Mouse (Mus musculus) lung, adult 2 months (tissue): ENCODE measurements around the gene Gm20503. TPM values are rescaled to one million over a fixed set of nuclear protein-coding genes. Genes with fewer than 3 reads are reported as not detected.

Source experiments
- DNase-seq: peaks from one replicate; pipeline ENCODE4 v3.0.0; 2022
- H3K4me1 ChIP-seq: fragments of 200-500 bp; 2 replicates; pipeline ENCODE4 v1.6.1; 2011; ENCODE audit warnings: low read length; ENCODE audit not compliant: control insufficient read depth, insufficient read depth
- H3K4me3 ChIP-seq: fragments of 200-500 bp; replicated peaks from 2 replicates; pipeline ENCODE3; 2011; ENCODE audit warnings: low read depth, mild to moderate bottlenecking, control low read depth, low read length; ENCODE audit errors: extremely low read depth
- CTCF ChIP-seq: fragments of 200-500 bp; IDR thresholded peaks from 2 replicates; pipeline ENCODE4 v1.5.1; 2011; ENCODE audit warnings: mild to moderate bottlenecking, low read length, control low read depth; ENCODE audit not compliant: insufficient read depth
- POLR2A ChIP-seq: fragments of 200-500 bp; IDR thresholded peaks from 2 replicates; pipeline ENCODE4 v1.6.1; 2011; ENCODE audit warnings: low read depth, mild to moderate bottlenecking, control low read depth, low read length, borderline replicate concordance; ENCODE audit errors: extremely low read depth
- WGBS: fragments of 180-500 bp; shearing (Covaris S2); methylation state at CpG from one replicate; pipeline ENCODE4 v1.1.7; 2018; 5-methylcytosine and 5-hydroxymethylcytosine counted together
- polyA plus RNA-seq: library from polyadenylated mRNA; depleted of rRNA; stranded (reverse); fragments of >200 nt; gene quantifications from 2 replicates; pipeline ENCODE4 v1.2.3, GENCODE M21; 2012

The Gm20503 gene
- polyA plus RNA-seq, 1 experiment, result not detected

DNA sequence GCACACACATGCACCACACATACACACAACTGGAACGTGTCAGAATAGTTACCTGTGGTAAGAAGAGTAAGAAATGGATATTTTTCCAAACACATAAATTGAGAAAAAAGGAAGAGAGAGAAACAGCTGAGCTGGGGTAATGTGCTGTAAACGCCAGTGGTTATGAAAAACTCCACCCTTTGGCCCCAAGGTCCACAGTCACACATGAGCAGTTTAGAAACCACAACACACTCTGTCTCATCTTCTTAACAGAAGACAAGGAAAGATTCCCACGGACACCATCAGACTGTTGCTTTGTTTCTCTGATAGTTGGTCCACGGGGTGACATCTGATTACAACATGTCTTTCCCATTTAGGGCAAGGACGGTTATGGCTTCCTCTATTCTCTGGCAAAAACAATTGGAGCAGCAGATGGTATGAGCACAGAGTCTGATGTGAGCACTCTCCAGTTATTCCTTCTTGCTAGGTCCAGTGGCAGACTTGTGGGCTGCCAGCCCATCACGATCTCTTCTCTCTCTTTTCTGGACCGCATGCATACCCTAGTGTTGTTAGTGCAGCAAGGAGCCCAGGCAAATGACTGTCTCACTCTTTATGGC is 13.6 kb upstream of the Gm20503 start:
- no peaks in the 10 kb centered on the region for H3K4me1 ChIP-seq
- DNase-seq, result no peak
- H3K4me3 ChIP-seq, result no peak overlapping the region
- WGBS, result 71% methylated on average over 7 of the region's 7 CpGs
- no peak for TF ChIP-seq POLR2A
- TF ChIP-seq CTCF, result no peak

DNA sequence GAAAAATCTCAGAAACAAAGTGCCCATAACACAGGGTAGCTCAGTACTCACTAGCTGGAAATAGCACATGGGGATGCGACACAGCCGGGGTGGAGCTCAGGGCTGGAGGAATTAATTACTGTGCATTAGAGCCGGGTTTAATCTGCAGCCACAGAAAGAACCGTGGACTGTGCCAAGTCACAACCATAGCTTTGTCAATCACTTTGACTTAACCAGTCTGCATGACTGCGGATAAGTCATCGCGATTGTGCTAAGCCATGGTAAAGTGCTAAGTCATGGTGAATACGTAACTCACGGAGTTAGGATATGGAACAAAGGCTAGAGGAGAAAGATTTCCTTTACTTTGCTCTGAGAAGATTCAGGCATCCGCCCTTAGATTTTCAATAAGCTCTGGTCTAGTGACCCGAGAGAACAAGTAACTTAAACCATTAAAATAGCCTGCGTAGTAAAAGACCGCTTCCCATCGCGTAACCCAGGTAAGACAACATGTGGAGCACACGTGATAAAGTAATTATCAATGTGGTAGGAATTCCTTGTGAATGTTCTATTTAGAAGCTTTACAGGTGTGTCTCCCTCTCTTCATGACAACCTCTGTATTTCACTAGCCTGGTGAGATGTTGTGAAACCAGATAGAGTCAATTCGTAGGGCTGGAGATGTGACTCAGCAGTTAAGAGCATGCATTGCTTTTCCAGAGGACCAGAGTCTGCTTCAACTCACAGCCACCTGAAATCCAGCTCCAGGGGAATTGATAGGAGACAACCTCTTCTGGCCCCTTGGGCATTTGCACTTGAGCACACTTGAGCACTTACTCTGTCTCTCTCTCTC is 12.2 kb upstream of the Gm20503 start:
- 87% methylated on average over 17 of the region's 17 CpGs for WGBS
- Histone ChIP-seq H3K4me3 (no peak overlapping the region), H3K4me1 (no peaks in the 10 kb centered on the region)
- DNase-seq, result no peak
- TF ChIP-seq CTCF (no peak), POLR2A (no peak)

DNA sequence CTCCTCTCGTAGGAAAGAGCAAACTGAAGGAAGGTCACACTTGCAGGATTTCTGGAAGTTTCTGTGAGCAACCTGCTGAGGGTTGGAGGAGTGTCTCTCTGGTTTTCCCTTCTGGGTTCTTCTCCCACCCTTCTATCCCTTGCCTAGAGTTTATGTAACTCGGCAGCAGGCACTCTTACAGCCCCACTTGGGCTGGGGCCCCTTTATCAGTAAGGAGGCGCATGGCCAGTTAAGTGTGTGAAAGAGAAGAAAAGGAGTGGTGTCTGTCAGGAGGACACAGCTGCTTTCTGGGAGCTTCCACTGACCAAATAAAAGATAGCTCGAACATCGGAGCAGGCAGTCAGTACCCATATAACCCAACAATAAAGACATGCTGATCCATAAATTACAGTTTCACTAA is 10.8 kb upstream of the Gm20503 start:
- no peak for DNase-seq
- 65% methylated on average over 5 of the region's 5 CpGs for WGBS
- Histone ChIP-seq H3K4me1 (no peaks in the 10 kb centered on the region), H3K4me3 (no peak overlapping the region)
- TF ChIP-seq CTCF, result no peak
- TF ChIP-seq POLR2A, result no peak

DNA sequence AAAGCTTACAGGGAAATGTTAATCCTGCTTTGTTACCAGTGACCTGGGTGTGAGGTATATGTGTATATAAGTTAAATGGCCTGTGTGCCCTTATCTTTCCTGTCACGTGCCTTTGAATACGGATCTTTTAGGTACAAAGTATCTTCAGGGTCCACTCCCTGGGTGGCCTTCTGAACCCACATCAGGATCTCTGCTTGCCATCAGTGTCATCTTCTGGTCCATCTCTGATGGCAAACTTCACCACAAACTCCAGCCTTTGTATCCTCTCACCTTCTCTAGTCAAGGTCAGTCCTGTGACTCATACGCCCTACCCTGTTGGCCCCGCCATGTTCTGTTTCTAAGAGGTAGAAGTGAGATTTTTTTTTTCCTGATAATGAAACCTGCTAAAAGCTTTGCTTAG is 8.2 kb upstream of the Gm20503 start, which contains the start of gene Dnajc25:
TSS of gene Dnajc25 (plus strand) at position 301 of the 400 bp plus-strand sequence.
- no peak within 1 kb of the TSS for H3K4me3 ChIP-seq
- 68% methylated on average over 4 of the region's 4 CpGs for WGBS
- H3K4me1 ChIP-seq, result no peaks in the 10 kb centered on the region
- DNase-seq, result no peak
- TF ChIP-seq CTCF (no peak), POLR2A (no peak)

DNA sequence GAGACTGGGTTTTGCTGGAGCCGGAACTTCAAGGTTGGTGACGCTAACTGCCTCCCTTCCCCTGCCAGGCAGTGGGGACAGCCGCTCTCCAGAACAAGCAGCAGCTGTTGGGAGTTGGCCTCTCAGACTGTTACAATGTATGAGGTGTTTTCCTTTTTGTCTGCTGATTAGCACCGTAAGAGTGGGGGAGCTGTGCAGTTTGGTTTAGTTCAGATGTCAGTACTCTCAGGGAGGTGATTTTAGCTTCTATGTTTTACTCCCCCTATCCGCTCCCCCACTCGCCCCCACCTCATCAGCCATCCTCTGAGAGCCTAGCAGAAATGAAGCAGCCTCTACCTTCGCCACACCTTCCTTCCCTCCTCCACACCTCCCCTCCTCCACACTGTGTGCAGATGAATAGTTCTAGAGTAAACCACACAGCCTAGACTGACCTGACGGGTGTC is 7.7 kb upstream of the Gm20503 start:
- Histone ChIP-seq H3K4me1 (no peaks in the 10 kb centered on the region), H3K4me3 (no peak overlapping the region)
- no peak for DNase-seq
- WGBS, result 61% methylated on average over 8 of the region's 8 CpGs
- TF ChIP-seq POLR2A, result no peak
- TF ChIP-seq CTCF, result no peak

DNA sequence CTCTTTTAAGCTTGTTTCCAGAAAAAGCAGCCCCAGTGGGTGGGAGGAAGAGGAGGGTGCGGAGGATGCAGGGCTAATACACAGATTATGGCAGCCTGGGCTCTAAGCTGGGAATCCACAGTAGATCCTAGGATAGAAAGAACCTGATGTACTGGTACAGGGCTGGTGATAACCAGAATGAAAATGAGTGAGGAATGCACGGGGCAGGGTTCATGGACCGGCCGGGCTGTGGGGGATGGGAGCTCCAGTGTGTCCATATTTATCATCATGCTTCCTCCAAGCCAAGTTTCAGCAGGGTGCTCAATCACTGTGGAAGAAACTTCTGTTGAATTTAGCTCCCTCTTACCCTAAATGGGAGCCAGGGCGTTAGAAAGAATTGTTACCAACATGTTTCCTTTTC is 5.9 kb upstream of the Gm20503 start:
- TF ChIP-seq CTCF (no peak), POLR2A (no peak)
- Histone ChIP-seq H3K4me1 (no peaks in the 10 kb centered on the region), H3K4me3 (no peak overlapping the region)
- DNase-seq, result no peak
- WGBS, result 40% methylated on average over 5 of the region's 5 CpGs

DNA sequence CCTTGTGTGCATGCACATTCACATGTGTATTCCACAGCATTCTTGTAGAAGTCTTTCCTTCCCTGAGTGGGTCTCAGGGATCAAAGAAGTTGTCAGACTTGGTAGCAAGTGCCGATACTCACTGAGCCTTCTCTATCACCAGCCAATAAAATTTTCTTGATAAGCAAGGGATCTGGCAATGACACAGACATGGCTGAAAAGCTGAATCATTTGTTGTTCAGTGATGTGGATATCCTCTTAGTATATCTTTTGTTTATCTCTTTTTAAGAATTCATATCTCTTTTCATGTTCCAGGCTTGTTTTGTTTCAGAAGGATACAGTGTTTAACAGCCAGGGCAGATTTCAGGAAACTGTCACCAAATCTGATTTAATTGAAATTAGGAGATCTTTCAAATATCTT is 4.3 kb upstream of the Gm20503 start:
- DNase-seq, result no peak
- Histone ChIP-seq H3K4me1 (no peaks in the 10 kb centered on the region), H3K4me3 (no peak overlapping the region)
- WGBS, result 94% methylated on average over 1 of the region's 1 CpGs
- TF ChIP-seq POLR2A (no peak), CTCF (no peak)

DNA sequence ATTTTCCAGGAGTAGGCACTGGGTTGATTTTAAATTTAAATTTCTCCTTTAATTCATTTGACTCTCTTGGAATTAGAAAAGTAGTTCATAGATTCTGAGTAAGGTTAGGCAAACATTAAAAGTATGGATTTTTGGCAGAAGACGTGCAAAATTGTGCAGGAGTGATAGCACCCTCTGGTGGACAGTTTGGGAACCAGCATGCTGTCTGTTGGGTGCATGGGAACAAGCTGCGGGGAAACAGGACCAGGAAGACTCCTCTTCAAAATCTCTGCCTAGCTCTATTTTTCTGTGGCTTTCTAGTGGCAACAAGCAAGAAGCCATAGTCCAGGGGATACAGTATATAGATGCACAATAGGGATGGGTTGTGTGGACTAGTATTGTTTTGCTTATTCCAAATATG is 3.3 kb upstream of the Gm20503 start:
- WGBS, result 2% methylated on average over 2 of the region's 2 CpGs
- Histone ChIP-seq H3K4me1 (peaks cover 4% of the 10 kb centered on the region; the same call in 1 of the 2 replicates), H3K4me3 (no peak overlapping the region)
- TF ChIP-seq POLR2A (no peak), CTCF (peak; percentile 89)
- peak; percentile 60 for DNase-seq

DNA sequence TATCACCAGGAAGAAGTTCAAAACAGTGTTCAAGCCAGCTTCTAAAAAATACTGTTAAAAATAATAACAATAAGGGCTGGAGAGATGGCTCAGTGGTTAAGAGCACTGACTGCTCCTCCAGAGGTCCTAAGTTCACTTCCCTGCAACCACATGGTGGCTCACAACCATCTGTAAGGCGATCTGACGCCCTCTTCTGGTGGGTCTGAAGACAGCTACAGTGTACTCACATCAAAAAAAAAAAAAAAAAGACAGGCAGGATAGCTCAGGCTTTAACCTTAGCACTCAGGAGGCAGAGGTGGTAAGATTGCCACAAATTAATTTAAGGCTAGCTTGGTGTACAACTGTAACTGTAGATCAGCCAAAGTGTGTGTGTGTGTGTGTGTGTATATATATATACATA is 2.4 kb upstream of the Gm20503 start:
- Histone ChIP-seq H3K4me3 (no peak overlapping the region), H3K4me1 (peaks cover 5% of the 10 kb centered on the region; the same call in 1 of the 2 replicates)
- TF ChIP-seq POLR2A (no peak), CTCF (peak; percentile 44)
- 5% methylated on average over 2 of the region's 2 CpGs for WGBS
- DNase-seq, result no peak

DNA sequence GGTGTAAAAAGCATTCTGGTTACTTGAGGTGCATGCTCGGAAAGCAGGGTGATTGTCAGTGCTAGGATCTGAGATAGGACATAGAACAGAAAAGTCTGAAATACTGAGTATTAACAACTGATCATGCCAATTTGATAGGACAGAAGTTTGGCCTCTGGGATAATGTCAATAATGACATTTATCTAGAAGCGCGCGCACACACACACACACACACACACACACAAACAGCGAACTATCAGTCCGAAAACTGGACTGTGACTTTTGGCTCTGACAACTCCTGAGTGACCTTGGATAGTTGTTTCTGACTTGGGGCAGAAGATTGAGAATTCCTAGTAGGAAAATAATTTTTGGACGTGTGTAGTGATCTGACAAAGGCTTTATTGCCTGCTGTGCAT is 793 bp downstream of the Gm20503 start:
- WGBS, result 21% methylated on average over 7 of the region's 7 CpGs
- TF ChIP-seq POLR2A (no peak), CTCF (no peak)
- peaks cover 7% of the 10 kb centered on the region for H3K4me1 ChIP-seq
- DNase-seq, result no peak
- H3K4me3 ChIP-seq, result peak overlapping the region; percentile 73
